9 mouse cellular contexts compared by ENCODE assay signal in genomic region chr15:81465016-81465660, GRCm38 (mm10). TPM values are rescaled to one million over a fixed set of nuclear protein-coding genes. Genes with fewer than 3 reads are reported as not detected.
DNase-seq lines count a peak whose midpoint lies in the region; ATAC-seq and TF ChIP-seq lines count a peak whose summit lies in the region.
"Had no signal": no experiment of that assay in that cellular context is flagged by ENCODE, and none has a peak within 500 bp of the region (broad histone marks: within the 10 kb centered on the region; RNA-seq: fewer than 3 reads in every experiment).

No protein-coding gene starts in this region.

- no peak for ATAC-seq in hindbrain, postnatal 0 days

- H3K4me2 ChIP-seq in hindbrain, postnatal 0 days (ENCODE audit: low read depth, low read length): peak overlapping the region; percentile 65

- no peaks in the 10 kb centered on the region for H3K27me3 ChIP-seq in embryonic facial prominence, embryonic 10.5 days (replicated peaks; ENCODE audit: low read depth, poor library complexity, severe bottlenecking)
- H3K27me3 ChIP-seq in hindbrain, postnatal 0 days (ENCODE audit: insufficient read depth, low read length): no peaks in the 10 kb centered on the region

- TF ChIP-seq CTCF in lung, adult 2 months (IDR thresholded peaks at IDR 0.05; ENCODE audit: insufficient read depth, low read length): no peak
- TF ChIP-seq CTCF in hindbrain, postnatal 0 days (IDR thresholded peaks at IDR 0.05; ENCODE audit: low read depth): no peak

- no peak for TF ChIP-seq POLR2A in lung, adult 2 months (IDR thresholded peaks at IDR 0.05; ENCODE audit: borderline replicate concordance, extremely low read depth, low read depth, low read length)

- peaks cover 3% of the 10 kb centered on the region for H3K4me1 ChIP-seq in lung, adult 2 months (ENCODE audit: control insufficient read depth, insufficient read depth, low read length)
- peaks cover 20% of the 10 kb centered on the region for H3K4me1 ChIP-seq in embryonic facial prominence, embryonic 10.5 days
- peaks cover 10% of the 10 kb centered on the region; the same call in 1 of the 2 replicates for H3K4me1 ChIP-seq in hindbrain, postnatal 0 days (ENCODE audit: insufficient read depth, low read length)

- DNase-seq in lung, adult 2 months: no peak
- no peak for DNase-seq in lung, postnatal 25 days (ENCODE audit: low spot score)
- no peak for DNase-seq in embryonic facial prominence, embryonic 10.5 days (ENCODE audit: low spot score)
- no peak for DNase-seq in hindbrain, postnatal 0 days (ENCODE audit: low spot score)
- DNase-seq in naive thymus-derived CD4-positive, alpha-beta T cell, adult 2 months (ENCODE audit: low read depth): peak; percentile 56
- DNase-seq in retina, embryonic 14.5 days (ENCODE audit: low spot score): no peak
- no peak for DNase-seq in frontal cortex, postnatal 36 days (ENCODE audit: low spot score in 2 of 2)
- DNase-seq in embryo, embryonic 9.5 days (ENCODE audit: extremely low spot score): no peak

- WGBS in lung, adult 2 months: 63% methylated on average over 12 of the region's 12 CpGs
- WGBS in embryonic facial prominence, embryonic 10.5 days: 80% methylated on average over 12 of the region's 12 CpGs
- 76% methylated on average over 12 of the region's 12 CpGs for WGBS in hindbrain, postnatal 0 days

- H3K9ac ChIP-seq in hindbrain, postnatal 0 days (replicated peaks; ENCODE audit: low read length): peak overlapping the region; percentile 68; the same call in 1 of the 2 replicates

- peak overlapping the region; percentile 93 for H3K27ac ChIP-seq in embryonic facial prominence, embryonic 10.5 days (replicated peaks)
- peak overlapping the region; percentile 90 for H3K27ac ChIP-seq in hindbrain, postnatal 0 days

- peak overlapping the region; percentile 63 for H3K4me3 ChIP-seq in lung, adult 2 months (replicated peaks; ENCODE audit: extremely low read depth, low read depth, low read length)
- peak overlapping the region; percentile 79 for H3K4me3 ChIP-seq in embryonic facial prominence, embryonic 10.5 days
- H3K4me3 ChIP-seq in hindbrain, postnatal 0 days (ENCODE audit: low read length): peak overlapping the region; percentile 49

- peaks cover 36% of the 10 kb centered on the region for H3K36me3 ChIP-seq in embryonic facial prominence, embryonic 10.5 days (replicated peaks)
- no peaks in the 10 kb centered on the region for H3K36me3 ChIP-seq in hindbrain, postnatal 0 days (ENCODE audit: insufficient read depth, low read length)

- H3K9me3 ChIP-seq in embryonic facial prominence, embryonic 10.5 days: peaks cover 8% of the 10 kb centered on the region; the same call in 1 of the 2 replicates
- H3K9me3 ChIP-seq in hindbrain, postnatal 0 days (ENCODE audit: low read length): no peaks in the 10 kb centered on the region

RNA-seq across cellular contexts. Expression of gene Rbx1, which starts 1.0 kb away (rescaled TPM):
- 55.5 and 85.0 TPM in 2 replicates for polyA plus RNA-seq in lung, adult 2 months (2012; rRNA removed)
- polyA plus RNA-seq in embryonic facial prominence, embryonic 10.5 days (2016; fragmentation: Nextera tagmentation; extraction: Ambion mirVana): 622 and 633 TPM in 2 replicates
- total RNA-seq in hindbrain, postnatal 0 days (2014; rRNA removed): 122 and 127 TPM in 2 replicates
- polyA plus RNA-seq in hindbrain, postnatal 0 days (2015; fragmentation: Nextera tagmentation; extraction: Ambion mirVana): 446 and 451 TPM in 2 replicates

RNA-seq across cellular contexts. Expression of gene Dnajb7, which starts 57.0 kb away (rescaled TPM):
- not detected in 2 replicates for polyA plus RNA-seq in lung, adult 2 months (2012; rRNA removed)
- polyA plus RNA-seq in embryonic facial prominence, embryonic 10.5 days (2016; fragmentation: Nextera tagmentation; extraction: Ambion mirVana): 3.0 and 3.1 TPM in 2 replicates
- not detected in 2 replicates for total RNA-seq in hindbrain, postnatal 0 days (2014; rRNA removed)
- 0.43 and 0.44 TPM in 2 replicates for polyA plus RNA-seq in hindbrain, postnatal 0 days (2015; fragmentation: Nextera tagmentation; extraction: Ambion mirVana)
- total RNA-seq: common myeloid progenitor, adult 5-6 weeks had no signal
